Mouse (Mus musculus) adrenal gland, postnatal 4 days (tissue): ENCODE results near the gene Bsn. TPM values are rescaled to one million over a fixed set of nuclear protein-coding genes. Genes with fewer than 3 reads are reported as not detected.

Experiments
- DNase-seq, 2 experiments: peaks; one replicate each; pipeline ENCODE4 v3.0.0; 2021 to 2022; ENCODE audit warnings: low spot score in 2 of 2, mixed read lengths in 2 of 2
- total RNA-seq, 2 experiments: library from RNA; stranded (reverse); gene quantifications; 2 replicates each; pipeline ENCODE4 v1.2.3; 2021

Bsn gene
- total RNA-seq, 2 experiments from 2014 or later = 3.9 to 4.4 TPM

GRCm38 (mm10) chr9:108058291-108058690 is 131.9 kb downstream of the Bsn start:
- DNase-seq = no peak

DNA sequence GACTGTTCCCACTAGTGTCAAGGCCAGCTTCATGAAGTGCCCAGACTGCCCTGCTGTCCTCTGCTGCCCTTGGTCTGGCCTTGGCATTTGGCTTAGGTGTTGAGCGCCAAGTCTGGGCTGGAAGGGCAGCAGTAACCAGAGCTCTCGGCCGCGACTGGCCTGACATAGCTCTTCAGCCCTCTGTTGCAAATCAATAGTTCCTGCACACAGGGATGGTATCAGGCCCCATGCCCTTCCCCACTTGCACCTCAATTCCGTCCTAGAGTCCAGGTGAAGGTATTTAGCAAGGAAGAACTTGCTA is 133.0 kb downstream of the Bsn start:
- no peak for DNase-seq

GRCm38 (mm10) chr9:108056361-108057261 is 133.6 kb downstream of the Bsn start:
- no peak for DNase-seq

GRCm38 (mm10) chr9:108055661-108056237 is 134.4 kb downstream of the Bsn start:
- DNase-seq = no peak

DNA sequence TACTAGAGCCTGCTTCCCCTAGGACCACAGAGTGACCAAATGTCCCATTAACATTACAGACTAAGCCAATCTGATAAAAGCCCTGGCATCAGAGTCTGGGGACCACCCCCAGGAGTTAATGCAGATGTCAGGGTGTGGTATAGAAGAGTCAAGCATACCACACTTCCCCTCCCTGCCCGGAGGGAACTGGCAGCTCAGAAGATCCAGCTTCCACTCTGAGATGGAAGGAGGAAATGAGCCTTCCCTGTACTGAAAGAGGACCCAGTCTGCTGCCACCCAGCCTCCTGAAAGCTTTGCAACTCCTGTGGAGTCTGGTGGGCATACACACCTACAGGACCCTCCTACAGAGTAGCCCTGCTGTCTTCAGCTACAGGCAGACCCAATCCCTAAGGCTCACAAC is 135.1 kb downstream of the Bsn start:
- no peak for DNase-seq

DNA sequence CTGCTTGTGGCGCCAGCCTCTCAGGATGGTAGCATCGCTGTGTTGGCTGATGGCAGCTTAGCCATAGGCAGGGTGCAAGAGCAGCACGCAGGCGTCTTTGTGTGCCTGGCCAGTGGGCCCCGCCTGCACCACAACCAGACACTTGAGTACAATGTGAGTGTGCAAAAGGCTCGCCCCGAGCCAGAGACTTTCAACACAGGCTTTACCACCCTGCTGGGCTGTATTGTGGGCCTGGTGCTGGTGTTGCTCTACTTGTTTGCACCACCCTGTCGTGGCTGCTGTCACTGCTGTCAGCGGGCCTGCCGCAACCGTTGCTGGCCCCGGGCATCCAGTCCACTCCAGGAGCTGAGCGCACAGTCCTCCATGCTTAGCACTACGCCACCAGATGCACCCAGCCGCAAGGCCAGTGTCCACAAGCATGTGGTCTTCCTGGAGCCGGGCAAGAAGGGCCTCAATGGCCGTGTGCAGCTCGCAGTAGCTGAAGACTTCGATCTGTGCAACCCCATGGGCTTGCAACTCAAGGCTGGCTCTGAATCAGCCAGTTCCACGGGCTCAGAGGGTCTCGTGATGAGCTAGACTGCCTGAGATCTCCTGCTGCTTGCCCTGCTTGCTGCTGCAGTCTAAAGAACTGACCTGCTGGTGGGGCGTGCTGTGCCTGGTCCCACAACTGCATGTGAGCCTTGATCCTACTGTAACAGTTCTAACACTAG is 135.7 kb downstream of the Bsn start:
- no peak for DNase-seq

- no peak for DNase-seq
These were observed 136.4 kb downstream of the Bsn start for GRCm38 (mm10) chr9:108053665-108054225.

DNA sequence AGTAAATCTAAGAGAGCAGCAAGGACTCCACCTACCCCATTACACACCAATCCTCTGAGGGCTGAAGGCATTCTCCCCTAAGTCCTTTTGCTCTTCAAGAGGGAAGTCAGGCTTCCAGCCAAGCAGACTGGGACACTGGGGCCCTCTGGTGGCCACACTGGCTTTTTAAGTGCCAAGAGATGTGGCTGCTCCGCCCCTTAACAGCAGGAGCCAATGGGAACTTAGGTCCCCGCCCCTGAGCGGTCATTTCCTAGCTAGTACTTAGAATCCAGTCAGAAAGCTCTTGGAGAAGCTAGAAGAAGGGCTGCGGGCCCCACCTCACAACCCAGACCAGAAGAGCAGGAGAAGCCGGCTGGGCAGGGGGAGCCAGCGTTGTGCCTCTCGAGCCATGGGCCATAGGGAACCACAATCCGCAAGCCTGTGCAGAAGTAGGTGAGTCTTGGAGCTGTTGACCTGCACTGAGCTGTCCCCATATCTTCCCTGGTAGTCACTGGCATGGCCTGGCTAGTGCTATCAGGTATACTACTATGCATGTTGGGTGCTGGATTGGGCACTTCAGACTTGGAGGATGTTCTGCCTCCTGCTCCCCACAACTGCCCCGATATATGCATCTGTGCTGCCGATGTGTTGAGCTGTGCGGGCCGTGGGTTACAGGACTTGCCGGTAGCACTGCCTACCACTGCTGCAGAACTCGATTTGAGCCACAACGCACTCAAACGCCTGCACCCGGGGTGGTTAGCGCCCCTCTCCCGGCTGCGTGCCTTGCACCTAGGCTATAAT is 137.1 kb downstream of the Bsn start, which contains the start of gene Amigo3:
TSS of gene Amigo3 (plus strand) at position 275 of the 780 bp plus-strand sequence.
- peak; percentile 94 for DNase-seq

DNA sequence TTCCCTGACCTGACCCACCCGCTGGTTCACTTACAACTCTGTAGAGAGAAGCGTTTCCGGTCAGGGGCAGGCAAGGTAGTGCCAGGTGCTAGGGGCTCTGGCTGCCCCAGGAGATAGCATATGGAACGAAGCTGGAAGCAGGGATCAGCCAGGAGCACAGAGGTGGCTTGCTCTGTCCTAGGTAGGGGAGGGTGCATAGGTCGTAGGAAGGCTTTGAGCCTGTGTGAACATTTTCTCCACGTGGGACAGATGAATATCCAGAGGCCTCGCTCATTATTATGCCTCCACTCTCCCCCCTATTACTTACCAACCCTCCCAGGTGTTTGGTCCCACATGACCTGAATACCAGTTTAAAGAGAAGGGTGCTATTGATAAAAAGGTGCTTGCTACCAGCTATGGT is 137.8 kb downstream of the Bsn start:
- no peak for DNase-seq

DNA sequence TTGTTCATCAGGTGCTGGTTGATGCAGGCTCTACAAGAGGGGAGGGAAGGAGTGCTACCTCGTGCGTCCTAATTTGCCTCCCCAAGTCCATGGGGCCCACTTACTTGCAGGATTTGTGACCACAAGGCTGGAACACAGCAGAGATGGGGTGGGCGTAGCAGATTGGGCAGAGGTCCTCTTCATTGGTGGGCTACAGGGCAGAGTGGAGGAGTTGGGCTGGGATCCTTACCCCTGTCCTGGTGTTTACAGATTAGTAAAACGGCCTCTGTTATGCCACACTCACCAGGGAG is 138.3 kb downstream of the Bsn start:
- DNase-seq = no peak

GRCm38 (mm10) chr9:108051184-108051930 is 138.8 kb downstream of the Bsn start:
- no peak for DNase-seq

- no peak for DNase-seq
These were observed 140.5 kb downstream of the Bsn start for GRCm38 (mm10) chr9:108049561-108050251.

DNA sequence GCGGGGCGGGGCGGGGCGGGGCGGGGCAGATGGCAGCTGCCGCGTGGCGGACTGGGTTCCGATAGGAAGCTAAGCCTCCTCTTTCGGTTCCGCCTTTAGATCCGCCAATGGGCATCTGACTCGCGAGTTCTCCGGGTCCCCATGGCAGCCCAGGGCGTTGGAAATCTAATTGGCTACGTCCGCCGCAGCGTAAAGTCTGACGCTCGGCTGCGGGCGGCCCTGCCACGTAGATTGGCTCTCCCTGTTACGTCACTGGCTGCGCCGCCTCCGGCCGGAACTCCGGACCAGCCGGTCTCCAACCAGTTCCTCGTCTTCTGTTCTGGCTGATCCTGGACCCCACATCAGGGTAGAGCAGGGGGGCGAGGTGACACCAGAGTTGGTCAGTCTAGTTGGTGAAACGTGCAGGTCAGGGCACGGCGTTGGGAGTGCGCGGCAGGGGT is 141.1 kb downstream of the Bsn start, which contains the start of gene Gmppb:
TSS of gene Gmppb (plus strand) at position 227 of the 440 bp plus-strand sequence.
- peak; percentile 83 to 92 for DNase-seq

DNA sequence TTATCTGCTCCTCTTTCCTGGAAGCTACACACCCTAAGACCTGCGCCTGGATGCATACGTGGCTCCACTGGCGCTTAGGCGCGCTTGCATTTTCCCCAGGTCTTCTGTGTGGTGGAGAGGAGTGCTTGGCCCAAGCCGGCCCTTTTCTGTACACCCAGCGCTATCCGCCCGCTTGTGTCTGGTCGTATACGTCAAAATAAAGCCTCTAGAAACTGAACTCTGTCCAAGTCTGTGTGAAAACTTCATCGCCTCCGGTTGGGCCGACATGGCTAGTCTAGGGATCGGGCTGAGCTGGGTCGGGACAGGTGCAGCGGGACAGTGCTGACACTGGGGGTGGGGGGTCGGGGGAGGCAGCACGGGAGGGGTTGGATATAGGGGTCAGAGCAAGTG is 141.6 kb downstream of the Bsn start:
- DNase-seq = no peak

DNA sequence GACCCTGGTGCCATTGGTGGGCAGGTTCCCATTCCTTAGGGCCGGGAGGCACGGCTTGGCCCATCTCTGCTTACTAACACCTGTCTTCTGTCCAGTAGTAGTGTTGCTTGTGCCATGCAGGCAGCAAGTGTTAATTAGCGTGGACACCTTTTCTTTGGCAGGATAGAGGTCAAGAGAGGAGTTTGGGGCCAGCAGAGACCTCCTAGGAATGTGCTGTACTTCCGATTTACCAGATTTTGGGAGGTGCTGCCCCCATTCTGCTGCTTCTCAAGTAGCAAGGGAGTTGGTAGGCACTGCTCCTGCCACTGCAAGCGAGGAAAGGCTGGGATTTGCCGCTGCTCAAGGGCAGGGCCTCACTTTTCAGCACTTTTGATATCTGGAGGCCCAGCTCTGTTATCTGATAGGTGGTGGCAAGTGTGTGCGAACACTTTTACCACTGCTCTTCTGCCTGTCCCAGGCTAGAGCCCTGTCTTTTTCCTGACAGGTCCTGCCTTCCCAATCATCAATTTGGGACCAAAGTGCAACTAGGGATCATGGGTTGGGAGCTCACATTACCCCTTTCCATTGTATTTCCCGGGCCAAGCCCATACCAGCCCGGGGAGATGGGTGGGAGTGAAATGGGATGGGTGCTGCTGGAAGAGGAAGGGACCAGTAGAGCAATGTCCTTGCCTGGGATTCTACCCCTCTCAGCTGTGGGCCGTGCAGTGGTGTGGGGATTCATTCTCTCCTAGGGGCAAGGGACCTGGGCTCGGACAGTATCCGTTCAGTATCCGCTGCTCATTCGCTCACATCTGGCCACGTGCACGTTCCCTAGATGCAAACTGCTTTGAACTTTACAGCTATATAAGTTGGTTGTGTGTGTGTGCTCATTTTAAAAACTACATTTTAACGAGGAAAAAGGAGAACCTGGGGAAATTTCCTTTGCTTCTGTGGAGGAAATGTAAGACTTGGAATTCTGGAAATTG is 142.3 kb downstream of the Bsn start:
- no peak for DNase-seq

- no peak for DNase-seq
These were observed 143.6 kb downstream of the Bsn start for GRCm38 (mm10) chr9:108046582-108046981.
